Mouse (Mus musculus) heart, postnatal 0 days (tissue): ENCODE data around the gene Kctd11.

Source experiments
- CTCF ChIP-seq: IDR thresholded peaks from 2 replicates; pipeline ENCODE4 v1.5.1; 2016; ENCODE audit warnings: antibody characterized with exemption, control low read depth, low read depth
- EP300 ChIP-seq: IDR thresholded peaks from 2 replicates; pipeline ENCODE4 v1.6.1; 2016; ENCODE audit warnings: antibody characterized with exemption, low read depth

- TF ChIP-seq CTCF = no peak
- no peak for TF ChIP-seq EP300
Observed at GRCm38 (mm10) chr11:69854680-69855079, 26.5 kb downstream of the Kctd11 start.
